Mouse (Mus musculus) thymus, postnatal 25 days (tissue): ENCODE data around the gene Casp9.
"Not testable (repeated sequence)": the region's sequence is repeated elsewhere in the genome, so short reads cannot be mapped to it uniquely, and the experiment has no call there.

Source experiments
- DNase-seq: peaks from one replicate; pipeline ENCODE4 v3.0.0; 2022

Casp9 gene

GRCm38 (mm10) chr4:141793282-141794151 lies at the start of gene Casp9:
Gene Casp9, plus strand, starts transcription at chr4:141793612.
- peak; percentile 99 for DNase-seq

DNA sequence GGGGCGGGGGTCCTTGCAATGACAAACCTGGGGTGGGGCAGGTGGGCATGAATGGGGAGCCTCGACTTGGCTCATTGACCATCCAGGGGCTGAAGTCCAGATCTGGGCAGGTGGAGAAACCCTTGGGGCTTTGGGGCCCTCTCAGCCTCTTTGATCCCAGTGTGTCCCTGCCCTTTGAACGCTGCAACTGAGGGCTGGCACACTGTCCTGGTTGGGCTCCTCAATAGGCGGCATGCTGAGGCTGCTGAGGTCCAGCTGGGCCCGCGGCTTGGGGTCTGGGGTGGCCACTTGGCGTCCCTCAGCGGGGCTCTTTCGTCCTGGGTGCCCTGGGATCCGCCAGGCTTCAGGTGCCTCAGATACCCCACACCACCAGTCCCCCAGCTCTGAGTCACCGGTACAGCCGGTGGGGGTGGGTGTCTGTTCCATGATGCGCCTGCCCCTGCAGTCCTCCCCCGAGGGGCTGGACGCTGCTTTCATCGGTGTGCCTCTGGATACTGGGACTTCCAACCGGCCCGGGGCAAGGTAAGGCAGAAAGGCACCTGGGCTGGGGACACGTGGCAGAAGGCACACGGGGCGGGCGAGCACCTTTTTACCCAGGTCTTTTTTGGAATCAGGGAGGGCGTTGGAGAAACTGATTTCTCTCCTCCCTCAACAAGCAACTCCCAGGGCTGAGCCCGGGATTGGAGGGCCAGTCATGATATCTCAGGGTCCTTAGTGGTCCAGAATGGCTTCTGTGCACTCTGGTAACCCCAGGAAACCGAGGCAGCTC lies 46.6 kb upstream of the Casp9 start, which contains the start of gene Agmat:
TSS of gene Agmat (plus strand) at position 95 of the 769 bp plus-strand sequence.
- no peak for DNase-seq

DNA sequence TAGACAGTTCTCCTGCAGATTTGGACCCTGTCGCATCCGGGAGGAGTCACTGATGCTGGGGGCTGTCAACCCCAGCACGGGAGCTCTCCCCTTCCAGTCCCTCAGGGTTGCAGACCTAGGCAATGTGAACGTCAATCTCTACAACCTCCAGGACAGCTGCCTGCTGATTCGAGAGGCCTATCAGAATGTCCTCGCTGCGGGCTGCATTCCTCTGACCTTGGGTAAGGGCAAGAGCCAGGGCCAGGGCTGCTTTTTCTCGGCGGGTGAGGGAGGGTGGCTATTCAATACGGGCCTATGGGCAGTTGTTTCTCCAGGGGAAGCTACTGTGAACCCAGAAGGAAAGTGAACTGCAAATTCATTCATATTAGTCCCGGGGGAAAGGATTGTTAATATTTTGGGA lies 43.9 kb upstream of the Casp9 start:
- no peak for DNase-seq

DNA sequence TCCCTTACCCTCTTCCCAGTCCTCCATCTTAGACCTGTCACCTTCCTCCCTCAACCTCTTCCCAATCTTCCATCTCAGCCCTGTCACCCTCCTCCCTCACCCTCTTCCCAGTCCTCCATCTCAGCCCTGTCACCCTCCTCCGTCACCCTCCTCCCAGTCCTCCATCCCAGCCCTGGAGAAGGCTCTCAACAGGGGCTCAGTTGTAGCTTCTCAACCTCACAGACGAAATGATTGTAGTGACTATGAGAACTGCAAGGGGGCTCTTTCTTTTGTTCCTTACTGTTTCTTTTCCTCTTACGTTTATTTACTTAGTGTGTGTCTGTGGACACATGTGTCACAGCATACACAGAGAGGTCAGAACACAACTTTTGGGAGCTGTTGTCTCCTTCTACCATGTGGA lies 42.6 kb upstream of the Casp9 start:
- DNase-seq, result no peak

DNA sequence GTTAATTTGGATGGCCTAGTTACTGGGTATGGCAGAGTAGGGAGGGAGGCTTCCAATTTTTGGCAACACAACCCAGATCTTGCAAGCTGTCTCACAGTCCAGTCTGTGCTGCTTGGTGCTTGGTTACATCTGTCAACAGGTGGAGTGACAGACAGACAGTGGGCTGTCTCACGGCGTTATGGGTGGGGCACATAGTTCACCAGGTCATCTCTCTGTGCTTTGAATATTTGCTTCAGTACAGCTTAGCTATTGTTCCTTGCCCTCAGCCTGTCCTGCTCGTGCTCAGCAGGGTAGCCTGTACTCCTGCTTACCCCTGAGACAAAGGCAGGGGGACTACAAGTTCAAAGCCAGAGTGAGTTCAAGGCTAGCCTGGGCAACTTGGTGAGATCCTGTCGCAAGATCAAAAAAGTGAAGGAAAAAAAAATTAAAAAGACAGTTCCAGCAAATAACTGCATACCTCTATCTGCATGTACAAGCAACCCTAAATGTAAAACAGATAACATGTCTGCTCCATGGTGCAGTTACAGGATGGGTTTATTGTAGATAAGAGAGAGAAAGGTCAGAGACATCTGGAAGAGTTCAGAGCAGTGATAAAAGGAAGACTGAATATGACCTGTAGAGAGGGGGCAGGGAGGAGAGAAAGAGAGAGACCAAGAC lies 41.9 kb upstream of the Casp9 start:
- DNase-seq, result no peak

GRCm38 (mm10) chr4:141752076-141752421 lies 41.4 kb upstream of the Casp9 start:
- DNase-seq, result no peak

- no peak for DNase-seq
These were observed 38.0 kb upstream of the Casp9 start for GRCm38 (mm10) chr4:141755375-141755930.

DNA sequence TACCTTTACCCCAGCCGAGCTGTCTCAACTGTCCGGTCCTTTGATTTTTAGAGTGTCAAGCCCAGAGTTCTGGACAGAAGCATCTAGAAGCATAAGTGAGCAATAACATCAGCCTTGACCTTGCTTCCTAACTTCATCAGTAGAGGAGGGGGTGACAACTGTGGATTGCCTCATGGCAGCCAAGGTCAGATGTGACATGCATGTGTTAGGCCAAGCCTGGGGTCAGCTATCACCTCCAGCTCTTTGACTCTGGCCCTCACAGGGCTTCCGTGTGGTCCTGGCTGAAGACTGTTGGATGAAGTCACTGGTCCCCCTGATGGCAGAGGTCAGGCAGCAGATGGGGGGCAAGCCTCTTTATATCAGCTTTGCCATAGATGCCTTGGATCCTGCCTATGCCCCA lies 36.3 kb upstream of the Casp9 start:
- no peak for DNase-seq

DNA sequence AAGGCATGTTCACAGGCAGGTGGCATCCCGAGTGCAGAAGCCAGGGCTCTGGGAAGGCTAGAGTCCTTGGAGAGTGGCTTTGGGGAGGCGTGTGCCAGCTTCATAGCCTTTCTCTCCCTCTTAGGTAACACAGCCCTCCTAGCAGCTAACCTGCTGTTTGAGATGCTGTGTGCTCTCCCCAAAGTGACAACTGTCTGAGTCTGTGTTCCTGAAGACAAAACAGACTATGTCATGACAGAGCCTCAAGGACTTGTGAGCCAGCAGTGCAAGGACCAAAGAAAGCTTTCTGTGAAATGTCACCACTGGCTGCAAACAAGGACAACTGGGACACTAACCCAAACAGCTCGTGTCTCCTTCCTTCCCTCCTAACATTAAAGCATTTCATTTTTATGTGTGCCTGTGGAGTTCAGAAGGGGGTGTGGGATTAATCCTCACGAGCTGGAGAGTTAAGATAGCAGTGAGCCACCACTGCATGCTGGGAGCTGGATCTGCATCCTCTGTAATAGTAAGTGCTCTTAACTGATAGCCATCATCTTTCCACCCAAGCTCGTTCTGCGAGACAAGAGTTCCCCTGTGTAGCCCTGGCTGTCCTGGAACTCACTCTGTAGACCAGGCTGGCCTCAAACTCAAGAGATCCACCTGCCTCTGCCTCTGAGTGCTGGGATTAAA lies 34.4 kb upstream of the Casp9 start:
- no peak for DNase-seq

GRCm38 (mm10) chr4:141760942-141761341 lies 32.5 kb upstream of the Casp9 start:
- DNase-seq, result no peak

GRCm38 (mm10) chr4:141762102-141762598 lies 31.3 kb upstream of the Casp9 start:
- DNase-seq, result no peak

GRCm38 (mm10) chr4:141763476-141763875 lies 29.9 kb upstream of the Casp9 start:
- DNase-seq, result no peak

DNA sequence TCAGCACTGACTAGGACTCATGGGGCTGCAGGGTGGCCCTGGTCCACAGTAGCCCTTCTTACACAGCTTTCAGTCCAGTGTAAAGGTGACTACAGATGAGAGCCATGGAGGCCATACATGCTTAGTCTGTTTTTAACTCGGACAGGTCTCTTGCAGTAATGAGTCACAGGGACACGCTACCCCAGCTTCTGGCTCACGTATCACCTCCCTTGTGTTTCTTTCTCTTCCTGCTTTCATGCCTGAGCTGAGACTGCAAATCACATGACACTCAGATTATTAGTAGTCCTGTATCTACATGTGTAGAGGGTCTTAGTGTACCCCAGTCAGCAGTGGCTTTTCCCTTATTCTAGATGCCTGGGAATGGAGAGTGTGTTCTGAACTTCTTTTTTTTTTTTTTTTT lies 28.4 kb upstream of the Casp9 start:
- DNase-seq, result no peak

DNA sequence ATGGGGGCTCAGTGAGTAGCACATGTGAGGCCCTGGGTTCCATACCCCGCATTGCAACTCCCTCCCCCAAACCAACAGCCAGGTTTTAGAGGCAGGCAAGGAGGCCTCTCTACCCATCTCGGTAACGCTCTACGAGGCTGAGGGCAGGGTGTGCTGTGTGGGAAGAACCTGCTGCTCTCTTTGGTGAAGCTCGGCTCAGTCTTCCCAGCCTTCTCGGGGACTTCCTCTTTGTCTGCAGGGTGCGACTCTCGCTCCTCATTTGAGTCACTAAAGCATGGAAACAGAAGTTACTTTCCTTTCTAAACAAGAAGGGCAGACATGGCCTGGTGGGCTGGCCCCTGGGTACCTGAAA lies 27.1 kb upstream of the Casp9 start:
- DNase-seq, result peak; percentile 2

DNA sequence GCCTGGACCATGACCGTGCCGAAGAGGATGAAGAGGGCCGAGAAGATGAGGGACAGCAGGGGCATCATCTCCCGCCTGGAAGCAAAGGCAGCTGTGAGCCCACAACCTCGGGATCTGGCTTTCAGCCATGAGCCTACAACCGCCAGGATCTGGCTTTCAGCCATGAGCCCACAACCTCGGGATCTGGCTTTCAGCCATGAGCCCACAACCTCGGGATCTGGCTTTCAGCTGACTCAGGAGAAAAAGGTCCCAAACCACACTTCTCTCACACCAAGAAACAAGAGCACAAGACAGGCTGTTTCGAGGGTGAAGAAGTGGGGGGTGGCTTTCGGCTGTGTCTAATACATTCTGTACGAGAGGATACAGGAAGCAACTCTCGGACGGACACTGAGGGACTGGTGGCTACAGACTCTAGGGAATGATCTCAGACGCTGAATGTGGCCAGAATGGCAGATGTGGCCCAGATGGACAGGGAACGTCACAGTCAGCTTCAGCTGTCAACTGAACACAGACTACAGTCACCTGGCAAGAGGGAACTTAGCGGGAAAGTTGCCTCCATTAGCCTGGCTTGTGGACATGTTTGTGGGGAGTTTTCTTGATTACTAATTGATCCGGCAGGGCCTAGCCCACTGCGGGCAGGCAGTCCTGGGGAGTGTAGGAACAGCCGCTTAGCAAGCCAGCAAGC lies 26.6 kb upstream of the Casp9 start:
- DNase-seq, result no peak

DNA sequence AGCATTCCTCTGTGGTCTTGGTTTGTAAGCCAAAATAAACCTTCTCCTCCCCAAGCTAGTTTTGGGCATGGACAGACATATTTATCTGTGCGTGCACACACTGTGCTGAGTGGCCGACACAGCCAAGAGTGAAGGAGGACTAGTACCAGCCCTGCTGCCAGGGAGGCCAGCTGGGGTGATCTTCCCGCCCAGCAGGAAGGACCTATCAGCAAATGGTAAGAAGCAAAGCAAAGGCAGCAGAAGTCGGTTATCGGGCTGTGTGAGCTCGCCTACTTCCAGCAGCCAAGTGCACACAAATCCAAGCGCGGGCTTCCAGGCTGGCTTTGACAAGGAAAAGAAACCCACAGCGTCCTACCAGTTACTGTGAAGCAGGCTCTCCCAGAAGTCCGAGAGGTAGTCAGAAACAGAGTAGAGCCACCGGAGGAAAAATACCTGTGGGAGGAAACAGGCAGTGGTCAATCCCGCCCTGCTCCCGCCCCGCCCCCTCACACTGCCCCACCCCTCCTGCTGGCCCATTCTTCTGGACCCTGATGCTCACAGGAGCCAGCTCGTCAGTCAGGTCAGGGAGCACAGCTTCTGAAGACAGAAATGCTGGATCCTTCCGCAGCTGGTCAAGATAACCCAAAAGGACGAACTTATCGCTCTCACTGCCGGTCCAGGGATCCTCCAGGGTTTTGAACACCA lies 25.9 kb upstream of the Casp9 start:
- no peak for DNase-seq

GRCm38 (mm10) chr4:141769501-141770160 lies 23.8 kb upstream of the Casp9 start:
- DNase-seq, result no peak

GRCm38 (mm10) chr4:141771823-141772222 lies 21.6 kb upstream of the Casp9 start:
- no peak for DNase-seq

- DNase-seq, result not testable (repeated sequence)
These were observed 20.4 kb upstream of the Casp9 start for GRCm38 (mm10) chr4:141773019-141773418.

DNA sequence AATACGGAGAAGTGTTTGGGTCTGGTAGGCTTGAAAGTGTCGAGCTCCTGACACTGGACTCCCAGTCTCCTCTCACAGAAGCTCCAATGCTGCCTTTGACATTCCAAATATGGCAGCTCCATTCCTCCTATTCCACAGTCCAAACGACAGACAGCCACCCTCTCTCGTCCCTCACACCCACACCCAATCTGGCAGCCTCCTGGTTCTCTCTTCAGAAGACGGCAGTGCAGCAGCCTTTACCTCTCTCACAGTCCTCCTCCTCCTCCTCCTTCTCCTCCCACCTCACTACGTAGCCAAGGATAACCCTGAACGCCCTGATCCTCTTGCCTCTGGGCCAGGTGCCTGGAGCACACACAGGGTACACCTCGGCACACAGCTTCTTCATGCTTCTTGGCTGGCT lies 13.6 kb upstream of the Casp9 start:
- DNase-seq, result no peak
